15 mouse cellular contexts compared by ENCODE assay signal in genomic region chr14:120341912-120342311, GRCm38 (mm10).
DNase-seq lines count a peak whose midpoint lies in the region; ATAC-seq and TF ChIP-seq lines count a peak whose summit lies in the region.
"Had no signal": no experiment of that assay in that cellular context is flagged by ENCODE, and none has a peak within 500 bp of the region (broad histone marks: within the 10 kb centered on the region; RNA-seq: fewer than 3 reads in every experiment).

No protein-coding gene starts in this region.

- H3K4me3 ChIP-seq in heart, adult 2 months = no peak overlapping the region
- no peak overlapping the region for H3K4me3 ChIP-seq in hindbrain, embryonic 12.5 days
- H3K4me3 ChIP-seq: forebrain, embryonic 10.5 days; hindbrain, embryonic 13.5 days; kidney, embryonic 15.5 days; liver, embryonic 12.5 days had no signal

- H3K4me2 ChIP-seq in hindbrain, embryonic 12.5 days (replicated peaks) = no peak overlapping the region
- H3K4me2 ChIP-seq: hindbrain, embryonic 13.5 days; kidney, embryonic 15.5 days; liver, embryonic 12.5 days had no signal

- POLR2A ChIA-PET in Patski (lab: Charles Lee) = interaction anchor here (0.6 kb wide), 1 partner anchor 1095 kb away, joined by 5 read pairs; no protein-coding TSS in a partner anchor

- TF ChIP-seq CTCF in heart, adult 2 months (IDR thresholded peaks at IDR 0.05) = no peak
- TF ChIP-seq CTCF in Patski (IDR thresholded peaks at IDR 0.05) = no peak

- CTCF ChIA-PET in Patski (lab: Charles Lee) = no interaction called here

- 28% methylated on average over 6 of the region's 6 CpGs for WGBS in heart, adult 2 months
- WGBS in hindbrain, embryonic 12.5 days = 89% methylated on average over 6 of the region's 6 CpGs

- intact Hi-C loops in heart, adult 2 months (cut with DNase I) = no loop called here

- peak; percentile 78 for ATAC-seq in Patski
- no peak for ATAC-seq in hindbrain, embryonic 12.5 days (ENCODE audit: low FRiP score)
- ATAC-seq: liver, embryonic 12.5 days had no signal

- no peak for TF ChIP-seq EP300 in heart, adult 2 months (IDR thresholded peaks at IDR 0.05; ENCODE audit: insufficient read depth, low read depth, low read length)

- H3K79me2 ChIP-seq in heart, adult 2 months (replicated peaks; ENCODE audit: control insufficient read depth, insufficient read depth, low read length) = peaks cover 9% of the 10 kb centered on the region

- no peak overlapping the region for H3K9ac ChIP-seq in heart, adult 2 months (ENCODE audit: low read depth, low read length)
- H3K9ac ChIP-seq in hindbrain, embryonic 12.5 days = no peak overlapping the region
- H3K9ac ChIP-seq: hindbrain, embryonic 13.5 days; kidney, embryonic 15.5 days; liver, embryonic 12.5 days had no signal

- peaks cover 20% of the 10 kb centered on the region for H3K4me1 ChIP-seq in heart, adult 2 months (ENCODE audit: control insufficient read depth, insufficient read depth, low read length)
- H3K4me1 ChIP-seq in hindbrain, embryonic 12.5 days = peaks cover 11% of the 10 kb centered on the region

- in situ Hi-C loops in Patski (cut with MboI; ENCODE audit: low pct_unique_long_range_greater_than_20kb) = no loop called here

- no peaks in the 10 kb centered on the region for H3K27me3 ChIP-seq in heart, adult 2 months (ENCODE audit: control insufficient read depth, insufficient read depth, low read length)
- no peaks in the 10 kb centered on the region for H3K27me3 ChIP-seq in Patski
- H3K27me3 ChIP-seq in hindbrain, embryonic 12.5 days = no peaks in the 10 kb centered on the region
- H3K27me3 ChIP-seq: hindbrain, embryonic 13.5 days; kidney, embryonic 15.5 days; liver, embryonic 12.5 days had no signal

- no peak for TF ChIP-seq POLR2A in heart, adult 2 months (IDR thresholded peaks at IDR 0.05; ENCODE audit: insufficient read depth, low read depth, low read length)

- peak in 1 of 2 experiments; percentile 67 for DNase-seq in heart, adult 2 months
- no peak for DNase-seq in heart, postnatal 4 days
- DNase-seq in 3T3-L1 (ENCODE audit: low read depth, low spot score) = peak; percentile 91
- no peak for DNase-seq in Patski (ENCODE audit: low read depth, low spot score)
- peak; percentile 75 for DNase-seq in lung, postnatal 25 days (ENCODE audit: low spot score)
- DNase-seq in left cerebral cortex, adult 11 months (ENCODE audit: low spot score) = no peak
- no peak for DNase-seq in right cerebral cortex, postnatal 25 days
- DNase-seq: adrenal gland, postnatal 36 days; cerebellum, adult 11-12 months; embryo, embryonic 11 days had no signal

- peaks cover 36% of the 10 kb centered on the region for H3K36me3 ChIP-seq in heart, adult 2 months (ENCODE audit: control insufficient read depth, insufficient read depth, low read length)
- H3K36me3 ChIP-seq in hindbrain, embryonic 12.5 days = peaks cover 7% of the 10 kb centered on the region; the same call in 1 of the 2 replicates
- H3K36me3 ChIP-seq: hindbrain, embryonic 13.5 days; liver, embryonic 12.5 days had no signal

- peak overlapping the region; percentile 40; the same call in 1 of the 2 replicates for H3K27ac ChIP-seq in heart, adult 2 months
- no peak overlapping the region for H3K27ac ChIP-seq in hindbrain, embryonic 12.5 days
- H3K27ac ChIP-seq: forebrain, embryonic 10.5 days; hindbrain, embryonic 13.5 days; kidney, embryonic 15.5 days; liver, embryonic 12.5 days had no signal

- no peaks in the 10 kb centered on the region for H3K9me3 ChIP-seq in hindbrain, embryonic 12.5 days (replicated peaks)
- H3K9me3 ChIP-seq: liver, embryonic 12.5 days had no signal

Comparison
In these comparisons a context has a peak if more than half of its experiments do, and no peak if none do; other contexts are left out.
1. DNase-seq: peak in 3T3-L1 (single experiment) and lung, postnatal 25 days (single experiment); none in heart, postnatal 4 days (single experiment), Patski (single experiment), left cerebral cortex, adult 11 months (single experiment) and right cerebral cortex, postnatal 25 days (single experiment).